Mouse (Mus musculus): ENCODE results near the gene Sdk2. TPM values are rescaled to one million over a fixed set of nuclear protein-coding genes. Genes with fewer than 3 reads are reported as not detected.

The Sdk2 gene
- total and polyA plus RNA-seq, 3 experiments: 0.22 TPM; not detected in 2

DNA sequence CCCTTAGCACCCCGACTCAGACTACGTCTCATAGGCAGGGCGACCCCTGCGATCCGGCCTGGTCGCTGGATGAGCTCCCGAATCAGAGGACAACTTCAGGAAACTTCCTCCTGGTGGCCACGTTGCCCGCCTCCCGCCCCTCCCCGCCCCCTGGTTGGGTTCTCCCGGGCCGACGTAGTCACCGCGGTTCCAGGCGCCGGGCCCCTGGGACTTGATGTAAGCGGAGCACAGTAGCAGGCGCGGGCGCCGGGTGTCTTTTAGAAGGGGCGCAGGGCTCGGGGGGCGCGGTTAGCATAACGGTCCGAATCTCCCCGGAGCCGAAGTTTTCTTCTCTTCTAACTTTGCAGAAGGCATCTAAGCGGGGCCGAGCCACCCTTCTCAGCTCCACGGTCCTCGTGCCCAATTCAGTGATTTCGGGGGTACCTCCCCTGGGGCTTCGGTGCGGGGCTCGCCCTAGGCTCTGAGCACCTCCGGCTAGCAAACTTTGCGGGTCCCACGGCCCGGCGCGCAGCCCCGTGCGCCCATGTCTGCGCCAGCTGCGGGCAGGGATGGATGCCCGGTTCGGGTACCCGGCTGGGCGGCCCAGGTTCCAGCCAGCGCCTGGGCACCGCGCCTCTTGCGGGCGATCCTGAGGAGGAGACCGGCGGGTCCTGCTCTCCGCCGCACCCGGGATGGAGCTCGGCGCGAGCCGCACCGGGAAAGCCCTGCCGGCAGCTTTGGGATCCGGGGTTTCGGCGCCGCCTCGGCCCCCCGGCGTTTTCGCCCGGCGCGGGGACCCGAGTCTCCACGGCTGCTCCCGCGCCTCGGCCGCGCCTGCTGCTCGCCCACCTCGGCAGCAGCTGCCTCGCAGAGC lies 522 bp downstream of the Sdk2 start:
- TF ChIP-seq POLR2AphosphoS5 (IDR thresholded peaks at IDR 0.05; ENCODE audit: insufficient replicate concordance, low read depth, low read length): no peak
- TF ChIP-seq GATA1 (IDR thresholded peaks at IDR 0.05; ENCODE audit: borderline replicate concordance, low read length): no peak
- H3K36me3 ChIP-seq (replicated peaks): no peaks in the 10 kb centered on the region
- ATAC-seq (ENCODE audit: extremely low read depth, insufficient number of reproducible peaks, low FRiP score, poor library complexity, severe bottlenecking): no peak
- no peaks in the 10 kb centered on the region for H3K27me3 ChIP-seq (ENCODE audit: insufficient read depth, low read length)
- peaks cover 91% of the 10 kb centered on the region for H3K9me3 ChIP-seq (replicated peaks)
- H3K4me3 ChIP-seq (ENCODE audit: low read depth, low read length): no peak overlapping the region; the same call in 1 of the 2 replicates
- DNase-seq (ENCODE audit: low spot score): no peak
- H3K4me1 ChIP-seq (ENCODE audit: insufficient read depth, low read depth, low read length): no peaks in the 10 kb centered on the region

DNA sequence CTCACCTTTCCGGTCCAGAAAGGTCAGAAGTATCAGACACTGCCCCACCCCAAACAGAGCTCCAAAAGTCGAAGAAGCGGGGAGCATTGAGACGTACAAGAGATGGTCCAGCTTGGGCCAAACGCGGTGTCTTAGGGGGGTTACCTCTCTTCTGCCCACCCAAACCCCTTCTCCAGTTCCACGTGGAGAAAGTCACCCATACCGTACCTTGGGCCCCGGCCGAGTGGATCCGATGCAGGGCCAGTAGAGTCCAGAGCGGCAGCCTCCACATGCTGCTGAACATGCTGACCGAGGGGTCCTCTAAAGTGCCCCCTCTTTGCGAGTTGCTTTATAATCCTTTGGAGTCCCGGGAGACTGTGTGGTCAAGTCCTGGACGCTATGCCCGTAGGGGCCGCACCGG lies 1.2 kb downstream of the Sdk2 start:
- no peaks in the 10 kb centered on the region for H3K36me3 ChIP-seq (replicated peaks)
- ATAC-seq (ENCODE audit: extremely low read depth, insufficient number of reproducible peaks, low FRiP score, poor library complexity, severe bottlenecking): no peak
- no peaks in the 10 kb centered on the region for H3K4me1 ChIP-seq (ENCODE audit: insufficient read depth, low read depth, low read length)
- no peaks in the 10 kb centered on the region for H3K27me3 ChIP-seq (ENCODE audit: insufficient read depth, low read length)
- H3K9me3 ChIP-seq (replicated peaks): peaks cover 91% of the 10 kb centered on the region
- H3K4me3 ChIP-seq (ENCODE audit: low read depth, low read length): no peak overlapping the region; the same call in 1 of the 2 replicates
- TF ChIP-seq TAL1 (conservative IDR thresholded peaks at IDR 0.05; ENCODE audit: low read depth, low read length): no peak
- TF ChIP-seq GATA2 (IDR thresholded peaks at IDR 0.05; ENCODE audit: borderline replicate concordance, low read depth, low read length): no peak
- no peak for TF ChIP-seq GATA1 (IDR thresholded peaks at IDR 0.05; ENCODE audit: borderline replicate concordance, low read length)
- no peak for TF ChIP-seq CTCF (IDR thresholded peaks at IDR 0.05; ENCODE audit: low read depth, low read length)
- no peak for TF ChIP-seq POLR2AphosphoS5 (IDR thresholded peaks at IDR 0.05; ENCODE audit: insufficient replicate concordance, low read depth, low read length)
- DNase-seq (ENCODE audit: low spot score): no peak

DNA sequence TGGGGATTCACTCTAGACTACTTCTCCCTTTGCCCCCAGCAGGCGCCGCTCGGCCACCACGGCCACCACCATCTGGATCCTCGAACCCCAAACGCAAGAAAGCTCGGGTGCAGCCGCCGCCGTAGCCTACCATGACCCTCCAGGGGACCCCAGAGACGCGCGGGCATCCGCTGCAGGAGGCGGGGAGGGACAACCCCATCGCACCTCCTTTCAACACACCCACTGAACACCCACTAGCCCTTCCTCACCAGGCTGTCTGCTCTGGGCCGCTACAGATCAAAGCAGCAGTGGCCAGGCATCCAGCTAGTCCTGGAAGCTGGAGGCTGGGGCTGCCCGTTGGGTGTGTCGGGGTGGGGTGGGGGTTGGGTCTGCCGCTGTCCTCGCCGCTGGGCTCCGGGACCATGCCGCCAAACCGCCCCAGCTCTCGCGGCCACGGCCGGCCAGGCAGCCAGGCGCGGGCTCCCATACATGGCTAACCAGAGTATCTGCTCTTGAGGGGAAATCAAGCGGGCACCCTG lies 1.9 kb downstream of the Sdk2 start:
- H3K27me3 ChIP-seq (ENCODE audit: insufficient read depth, low read length): no peaks in the 10 kb centered on the region
- TF ChIP-seq GATA1 (IDR thresholded peaks at IDR 0.05; ENCODE audit: borderline replicate concordance, low read length) (no peak), POLR2AphosphoS5 (IDR thresholded peaks at IDR 0.05; ENCODE audit: insufficient replicate concordance, low read depth, low read length) (no peak), CTCF (IDR thresholded peaks at IDR 0.05; ENCODE audit: low read depth, low read length) (no peak), GATA2 (IDR thresholded peaks at IDR 0.05; ENCODE audit: borderline replicate concordance, low read depth, low read length) (no peak), TAL1 (conservative IDR thresholded peaks at IDR 0.05; ENCODE audit: low read depth, low read length) (no peak)

DNA sequence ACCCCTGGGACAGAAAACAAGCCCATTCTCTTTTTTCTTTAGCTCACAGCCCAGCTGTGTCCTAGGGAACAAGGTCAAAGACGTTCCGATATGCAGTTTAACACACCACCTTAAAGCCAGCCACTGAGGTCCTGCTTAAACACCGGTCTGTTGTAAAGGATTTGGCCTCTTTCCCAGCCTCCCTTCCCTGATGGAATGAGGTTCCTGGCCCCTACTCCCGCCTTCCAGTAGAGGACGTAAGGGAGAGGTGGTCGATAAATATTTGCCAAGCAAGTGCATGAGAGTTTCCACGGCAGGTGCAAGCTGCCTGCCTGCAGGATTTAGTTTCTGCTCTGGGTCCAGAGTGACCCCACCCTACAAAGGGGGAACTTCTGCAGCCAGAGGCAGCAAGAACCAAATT lies 4.9 kb downstream of the Sdk2 start:
- TF ChIP-seq GATA2 (IDR thresholded peaks at IDR 0.05; ENCODE audit: borderline replicate concordance, low read depth, low read length) (no peak), CTCF (IDR thresholded peaks at IDR 0.05; ENCODE audit: low read depth, low read length) (no peak), POLR2AphosphoS5 (IDR thresholded peaks at IDR 0.05; ENCODE audit: insufficient replicate concordance, low read depth, low read length) (no peak), TAL1 (conservative IDR thresholded peaks at IDR 0.05; ENCODE audit: low read depth, low read length) (no peak), GATA1 (IDR thresholded peaks at IDR 0.05; ENCODE audit: borderline replicate concordance, low read length) (no peak)
- no peak overlapping the region for H3K4me3 ChIP-seq (ENCODE audit: low read depth, low read length)
- H3K36me3 ChIP-seq (replicated peaks): no peaks in the 10 kb centered on the region
- DNase-seq (ENCODE audit: low spot score) (no peak), ATAC-seq (ENCODE audit: extremely low read depth, insufficient number of reproducible peaks, low FRiP score, poor library complexity, severe bottlenecking) (no peak)
- peaks cover 91% of the 10 kb centered on the region for H3K9me3 ChIP-seq (replicated peaks)
- H3K4me1 ChIP-seq (ENCODE audit: insufficient read depth, low read depth, low read length): no peaks in the 10 kb centered on the region
- H3K27me3 ChIP-seq (ENCODE audit: insufficient read depth, low read length): no peaks in the 10 kb centered on the region

More for the DNA sequence above, 1.9 kb downstream of the Sdk2 start:
- ATAC-seq (ENCODE audit: extremely low read depth, insufficient number of reproducible peaks, low FRiP score, poor library complexity, severe bottlenecking): no peak
- Histone ChIP-seq H3K9me3 (replicated peaks) (peaks cover 92% of the 10 kb centered on the region), H3K36me3 (replicated peaks) (no peaks in the 10 kb centered on the region), H3K4me1 (ENCODE audit: insufficient read depth, low read depth, low read length) (no peaks in the 10 kb centered on the region), H3K4me3 (ENCODE audit: low read depth, low read length) (no peak overlapping the region; the same call in 1 of the 2 replicates)
- DNase-seq (ENCODE audit: low spot score): no peak

DNA sequence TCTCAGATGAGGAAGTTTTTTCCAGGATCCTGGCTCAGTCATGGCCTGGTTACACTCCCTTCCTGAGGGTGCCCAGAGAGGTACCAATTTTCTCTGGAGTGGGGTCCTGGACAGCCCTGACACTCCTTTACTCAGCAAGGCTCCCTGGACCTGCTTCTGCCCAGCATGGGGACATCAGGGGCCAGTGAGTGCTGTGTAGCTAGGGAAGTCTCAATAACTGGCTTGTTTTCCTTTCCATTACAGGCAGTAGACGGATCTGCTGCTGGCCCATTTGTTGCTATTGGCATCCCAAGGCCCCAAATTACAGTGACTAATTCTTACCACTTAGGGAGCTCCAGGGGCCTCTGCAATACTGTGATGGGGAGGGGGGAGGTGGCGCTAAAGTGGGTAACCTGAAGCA lies 5.6 kb downstream of the Sdk2 start:
- Histone ChIP-seq H3K4me1 (ENCODE audit: insufficient read depth, low read depth, low read length) (no peaks in the 10 kb centered on the region), H3K27me3 (ENCODE audit: insufficient read depth, low read length) (no peaks in the 10 kb centered on the region), H3K4me3 (ENCODE audit: low read depth, low read length) (no peak overlapping the region), H3K9me3 (replicated peaks) (peaks cover 88% of the 10 kb centered on the region), H3K36me3 (replicated peaks) (no peaks in the 10 kb centered on the region)
- DNase-seq (ENCODE audit: low spot score): no peak
- TF ChIP-seq POLR2AphosphoS5 (IDR thresholded peaks at IDR 0.05; ENCODE audit: insufficient replicate concordance, low read depth, low read length): no peak
- no peak for TF ChIP-seq GATA2 (IDR thresholded peaks at IDR 0.05; ENCODE audit: borderline replicate concordance, low read depth, low read length)
- no peak for TF ChIP-seq TAL1 (conservative IDR thresholded peaks at IDR 0.05; ENCODE audit: low read depth, low read length)
- TF ChIP-seq GATA1 (IDR thresholded peaks at IDR 0.05; ENCODE audit: borderline replicate concordance, low read length): no peak
- no peak for TF ChIP-seq CTCF (IDR thresholded peaks at IDR 0.05; ENCODE audit: low read depth, low read length)
- no peak for ATAC-seq (ENCODE audit: extremely low read depth, insufficient number of reproducible peaks, low FRiP score, poor library complexity, severe bottlenecking)

- Histone ChIP-seq H3K4me1 (ENCODE audit: insufficient read depth, low read depth, low read length) (no peaks in the 10 kb centered on the region), H3K4me3 (ENCODE audit: low read depth, low read length) (no peak overlapping the region), H3K27me3 (ENCODE audit: insufficient read depth, low read length) (no peaks in the 10 kb centered on the region), H3K9me3 (replicated peaks) (peaks cover 92% of the 10 kb centered on the region), H3K36me3 (replicated peaks) (no peaks in the 10 kb centered on the region)
- DNase-seq (ENCODE audit: low spot score) (no peak), ATAC-seq (ENCODE audit: extremely low read depth, insufficient number of reproducible peaks, low FRiP score, poor library complexity, severe bottlenecking) (no peak)
- TF ChIP-seq GATA1 (IDR thresholded peaks at IDR 0.05; ENCODE audit: borderline replicate concordance, low read length) (no peak), POLR2AphosphoS5 (IDR thresholded peaks at IDR 0.05; ENCODE audit: insufficient replicate concordance, low read depth, low read length) (no peak), GATA2 (IDR thresholded peaks at IDR 0.05; ENCODE audit: borderline replicate concordance, low read depth, low read length) (no peak), TAL1 (conservative IDR thresholded peaks at IDR 0.05; ENCODE audit: low read depth, low read length) (no peak), CTCF (IDR thresholded peaks at IDR 0.05; ENCODE audit: low read depth, low read length) (no peak)
Observed at GRCm38 (mm10) chr11:114056351-114056750, 10.5 kb downstream of the Sdk2 start.

Data from G1E (cell line).